Mouse (Mus musculus): Measurements from ENCODE around the gene Fancd2. TPM values are rescaled to one million over a fixed set of nuclear protein-coding genes. Genes with fewer than 3 reads are reported as not detected.

Gene Fancd2
- polyA plus RNA-seq (2015; fragmentation: Nextera tagmentation; extraction: Ambion mirVana): 6.6 and 6.9 TPM in 2 replicates

GRCm38 (mm10) chr6:113530932-113531839 lies at the start of gene Fancd2, which contains the start of gene Emc3:
TSS of gene Fancd2 (plus strand) at chr6:113531682.
TSS of gene Emc3 (minus strand) at chr6:113531652.
- under 1% methylated on average over 47 of the region's 47 CpGs for WGBS
- peaks cover 17% of the 10 kb centered on the region for H3K4me1 ChIP-seq
- H3K4me3 ChIP-seq (replicated peaks): peak within 1 kb of the TSS; percentile 98
- peak; percentile 70 for ATAC-seq (ENCODE audit: insufficient number of reproducible peaks, low FRiP score, low TSS enrichment, low read depth)
- peak within 1 kb of the TSS; percentile 62 for H3K4me2 ChIP-seq (replicated peaks)
- H3K36me3 ChIP-seq: peaks cover 7% of the 10 kb centered on the region; the same call in 1 of the 2 replicates
- peak within 1 kb of the TSS; percentile 77 for H3K27ac ChIP-seq (replicated peaks)
- H3K27me3 ChIP-seq: no peaks in the 10 kb centered on the region
- no peaks in the 10 kb centered on the region for H3K9me3 ChIP-seq (replicated peaks)
- peak within 1 kb of the TSS; percentile 86 for H3K9ac ChIP-seq

- Histone ChIP-seq H3K4me2 (replicated peaks) (peak overlapping the region; percentile 75), H3K9ac (no peak overlapping the region), H3K27me3 (peaks cover 34% of the 10 kb centered on the region), H3K27ac (replicated peaks) (peak overlapping the region; percentile 60), H3K4me1 (peaks cover 37% of the 10 kb centered on the region), H3K4me3 (replicated peaks) (peak overlapping the region; percentile 47), H3K36me3 (no peaks in the 10 kb centered on the region), H3K9me3 (replicated peaks) (no peaks in the 10 kb centered on the region)
- WGBS: 4% methylated on average over 65 of the region's 65 CpGs
- peak; percentile 4; the same call in 1 of the 2 replicates for ATAC-seq (ENCODE audit: insufficient number of reproducible peaks, low FRiP score, low TSS enrichment, low read depth)
Observed at GRCm38 (mm10) chr6:113482477-113483099, 48.9 kb upstream of the Fancd2 start.

GRCm38 (mm10) chr6:113483100-113483615 lies 48.3 kb upstream of the Fancd2 start, which contains the start of gene Creld1:
TSS of gene Creld1 (plus strand) at chr6:113483297.
- Histone ChIP-seq H3K9me3 (replicated peaks) (no peaks in the 10 kb centered on the region), H3K27me3 (peaks cover 34% of the 10 kb centered on the region), H3K27ac (replicated peaks) (peak within 1 kb of the TSS; percentile 66)

GRCm38 (mm10) chr6:113483729-113484128 lies 47.8 kb upstream of the Fancd2 start:
- Histone ChIP-seq H3K36me3 (no peaks in the 10 kb centered on the region), H3K9me3 (replicated peaks) (no peaks in the 10 kb centered on the region), H3K9ac (peak overlapping the region; percentile 3; the same call in 1 of the 2 replicates), H3K27me3 (peaks cover 32% of the 10 kb centered on the region), H3K4me1 (peaks cover 42% of the 10 kb centered on the region), H3K4me3 (replicated peaks) (peak overlapping the region; percentile 47), H3K27ac (replicated peaks) (peak overlapping the region; percentile 66; the same call in 1 of the 2 replicates), H3K4me2 (replicated peaks) (peak overlapping the region; percentile 75)
- ATAC-seq (ENCODE audit: insufficient number of reproducible peaks, low FRiP score, low TSS enrichment, low read depth): 0 out of 2 replicates have a peak, but pooled peaks have one; percentile 21
- 11% methylated on average over 10 of the region's 10 CpGs for WGBS

More at GRCm38 (mm10) chr6:113483100-113483615, 48.3 kb upstream of the Fancd2 start, which contains the start of gene Creld1:
- Histone ChIP-seq H3K4me3 (replicated peaks) (peak within 1 kb of the TSS; percentile 47), H3K4me2 (replicated peaks) (peak within 1 kb of the TSS; percentile 75), H3K4me1 (peaks cover 42% of the 10 kb centered on the region), H3K36me3 (no peaks in the 10 kb centered on the region), H3K9ac (peak within 1 kb of the TSS; percentile 3; the same call in 1 of the 2 replicates)
- WGBS: 1% methylated on average over 26 of the region's 26 CpGs
- ATAC-seq (ENCODE audit: insufficient number of reproducible peaks, low FRiP score, low TSS enrichment, low read depth): peak; percentile 90

GRCm38 (mm10) chr6:113487125-113487576 lies 44.3 kb upstream of the Fancd2 start:
- H3K27ac ChIP-seq (replicated peaks): peak overlapping the region; percentile 34
- WGBS: 12% methylated on average over 7 of the region's 7 CpGs
- no peak for ATAC-seq (ENCODE audit: insufficient number of reproducible peaks, low FRiP score, low TSS enrichment, low read depth)

GRCm38 (mm10) chr6:113489410-113489809 lies 42.1 kb upstream of the Fancd2 start:
- Histone ChIP-seq H3K4me2 (replicated peaks) (no peak overlapping the region), H3K9me3 (replicated peaks) (no peaks in the 10 kb centered on the region), H3K27ac (replicated peaks) (no peak overlapping the region), H3K4me3 (replicated peaks) (no peak overlapping the region), H3K36me3 (0 out of 2 replicates have a peak, but pooled peaks cover 5% of the 10 kb centered on the region), H3K27me3 (no peaks in the 10 kb centered on the region), H3K4me1 (peaks cover 18% of the 10 kb centered on the region), H3K9ac (no peak overlapping the region)
- 90% methylated on average over 14 of the region's 14 CpGs for WGBS
- ATAC-seq (ENCODE audit: insufficient number of reproducible peaks, low FRiP score, low TSS enrichment, low read depth): no peak

More at GRCm38 (mm10) chr6:113487125-113487576, 44.3 kb upstream of the Fancd2 start:
- Histone ChIP-seq H3K27me3 (peaks cover 10% of the 10 kb centered on the region), H3K4me1 (peaks cover 31% of the 10 kb centered on the region), H3K9me3 (replicated peaks) (no peaks in the 10 kb centered on the region), H3K9ac (no peak overlapping the region), H3K4me2 (replicated peaks) (no peak overlapping the region), H3K36me3 (0 out of 2 replicates have a peak, but pooled peaks cover 5% of the 10 kb centered on the region), H3K4me3 (replicated peaks) (no peak overlapping the region)

- WGBS: 75% methylated on average over 24 of the region's 24 CpGs
Observed at GRCm38 (mm10) chr6:113492101-113492864, 39.2 kb upstream of the Fancd2 start.

GRCm38 (mm10) chr6:113494258-113494788 lies 37.2 kb upstream of the Fancd2 start:
- 0 out of 2 replicates have a peak, but pooled peaks cover 5% of the 10 kb centered on the region for H3K36me3 ChIP-seq
- H3K4me1 ChIP-seq: peaks cover 13% of the 10 kb centered on the region
- WGBS: under 1% methylated on average over 54 of the region's 54 CpGs
- H3K4me2 ChIP-seq (replicated peaks): peak overlapping the region; percentile 75
- peak overlapping the region; percentile 10; the same call in 1 of the 2 replicates for H3K9ac ChIP-seq
- H3K9me3 ChIP-seq (replicated peaks): no peaks in the 10 kb centered on the region
- H3K27ac ChIP-seq (replicated peaks): no peak overlapping the region
- peak; percentile 69 for ATAC-seq (ENCODE audit: insufficient number of reproducible peaks, low FRiP score, low TSS enrichment, low read depth)
- H3K4me3 ChIP-seq (replicated peaks): peak overlapping the region; percentile 51
- peaks cover 15% of the 10 kb centered on the region for H3K27me3 ChIP-seq

More at GRCm38 (mm10) chr6:113492101-113492864, 39.2 kb upstream of the Fancd2 start:
- H3K4me3 ChIP-seq (replicated peaks): no peak overlapping the region
- peaks cover 21% of the 10 kb centered on the region for H3K4me1 ChIP-seq
- ATAC-seq (ENCODE audit: insufficient number of reproducible peaks, low FRiP score, low TSS enrichment, low read depth): no peak
- H3K27me3 ChIP-seq: peaks cover 15% of the 10 kb centered on the region
- no peak overlapping the region for H3K9ac ChIP-seq
- H3K4me2 ChIP-seq (replicated peaks): no peak overlapping the region
- H3K27ac ChIP-seq (replicated peaks): no peak overlapping the region
- 0 out of 2 replicates have a peak, but pooled peaks cover 5% of the 10 kb centered on the region for H3K36me3 ChIP-seq
- no peaks in the 10 kb centered on the region for H3K9me3 ChIP-seq (replicated peaks)

GRCm38 (mm10) chr6:113495071-113495675 lies 36.3 kb upstream of the Fancd2 start:
- no peak overlapping the region for H3K27ac ChIP-seq (replicated peaks)
- H3K27me3 ChIP-seq: peaks cover 15% of the 10 kb centered on the region
- H3K9ac ChIP-seq: peak overlapping the region; percentile 10
- ATAC-seq (ENCODE audit: insufficient number of reproducible peaks, low FRiP score, low TSS enrichment, low read depth): no peak
- peaks cover 13% of the 10 kb centered on the region for H3K4me1 ChIP-seq
- peak overlapping the region; percentile 75 for H3K4me2 ChIP-seq (replicated peaks)
- H3K9me3 ChIP-seq (replicated peaks): no peaks in the 10 kb centered on the region
- 50% methylated on average over 28 of the region's 28 CpGs for WGBS
- H3K4me3 ChIP-seq (replicated peaks): peak overlapping the region; percentile 51
- H3K36me3 ChIP-seq: no peaks in the 10 kb centered on the region
